Mouse (Mus musculus) bone marrow macrophage, adult 2 months (primary cell): ENCODE data around the gene Csdc2.

ENCODE experiments used
- CTCF ChIP-seq: IDR thresholded peaks from 2 replicates; pipeline ENCODE4 v1.5.1; 2012; ENCODE audit warnings: low read depth, mild to moderate bottlenecking, low read length, moderate library complexity
- POLR2A ChIP-seq: IDR thresholded peaks from 2 replicates; pipeline ENCODE4 v1.6.1; 2012; ENCODE audit warnings: mild to moderate bottlenecking, low read depth, low read length, borderline replicate concordance

DNA sequence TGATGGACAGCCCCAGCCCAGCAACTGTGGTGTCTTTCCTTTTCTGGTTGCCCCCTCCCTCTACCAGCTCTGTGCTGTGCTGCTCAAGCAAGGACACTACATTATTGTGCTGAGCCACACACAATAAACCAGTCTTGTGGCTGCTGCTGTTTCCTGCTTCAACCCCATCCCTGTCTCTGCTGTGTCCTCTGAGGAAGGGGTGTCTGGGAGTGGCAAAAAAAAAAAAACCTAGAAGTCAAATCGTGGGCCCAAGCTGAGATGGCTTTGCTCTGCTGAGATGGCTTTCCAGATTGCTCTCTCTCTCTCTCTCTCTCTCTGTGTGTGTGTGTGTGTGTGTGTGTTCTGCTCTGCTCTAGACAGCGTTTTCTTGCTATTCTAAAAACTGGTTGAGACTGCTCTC is 31.9 kb downstream of the Csdc2 start:
- no peak for TF ChIP-seq CTCF
- no peak for TF ChIP-seq POLR2A
